Mouse (Mus musculus) kidney, adult 2 months (tissue): ENCODE measurements at regions not wholly inside any gene's neighbourhood (a gene's known extent, or its start where the extent isn't known, plus 50 kb on each side); places are given as distances from the start of the nearest gene placed in this dataset.

ENCODE experiments used
- CTCF ChIP-seq: fragments of 200-500 bp; conservative IDR thresholded peaks from 2 replicates; pipeline ENCODE4 v1.5.1; 2011; ENCODE audit warnings: low read depth, mild to moderate bottlenecking, control low read depth, low read length, moderate library complexity, mixed read lengths; ENCODE audit not compliant: insufficient read depth, insufficient read length
- POLR2A ChIP-seq: fragments of 200-500 bp; IDR thresholded peaks from one replicate; pipeline ENCODE4 v1.6.1; 2011; ENCODE audit warnings: low read depth, low read length, control low read depth

DNA sequence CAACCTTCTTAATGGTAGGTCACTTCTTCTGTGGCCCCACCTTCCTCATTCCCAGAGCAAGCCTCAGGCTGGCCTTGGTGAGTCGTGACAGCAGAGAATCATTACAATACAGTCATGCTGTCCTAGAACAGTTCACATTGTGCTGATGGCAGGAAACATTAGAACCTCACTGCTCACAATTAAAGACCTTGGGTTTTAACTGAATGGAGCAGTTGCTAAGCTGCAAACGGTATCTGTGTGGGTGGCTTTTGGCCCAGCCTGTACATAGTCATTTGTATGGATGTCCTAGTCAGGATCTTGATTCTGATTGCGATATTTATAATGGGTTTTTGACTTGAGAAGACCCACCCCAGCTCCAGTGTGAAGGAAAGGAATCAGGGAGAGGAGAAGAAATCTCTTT, 336.1 kb upstream of the Plxna2 start:
- TF ChIP-seq CTCF (no peak), POLR2A (no peak)
